Mouse (Mus musculus) urinary bladder, adult 2 months (tissue): ENCODE data around the gene Gp9. TPM values are rescaled to one million over a fixed set of nuclear protein-coding genes. Genes with fewer than 3 reads are reported as not detected.

ENCODE experiments used
- DNase-seq: peaks from one replicate; pipeline ENCODE4 v3.0.0; 2022; ENCODE audit warnings: low spot score
- polyA plus RNA-seq: library from polyadenylated mRNA; depleted of rRNA; stranded (reverse); fragments of >200 nt; gene quantifications from 2 replicates; pipeline ENCODE4 v1.2.3, GENCODE M21; 2012; rRNA removed

Gene Gp9
- 0.19 and 0.27 TPM in 2 replicates for polyA plus RNA-seq

- DNase-seq, result no peak
Observed at GRCm38 (mm10) chr6:87777842-87778241, at the start of gene Gp9. Gene Gp9 (plus strand): TSS chr6:87778072.

GRCm38 (mm10) chr6:87728102-87728501 lies 49.8 kb upstream of the Gp9 start:
- DNase-seq, result no peak

GRCm38 (mm10) chr6:87730141-87730540 lies 47.7 kb upstream of the Gp9 start:
- no peak for DNase-seq

- no peak for DNase-seq
Observed at GRCm38 (mm10) chr6:87730591-87731462, 47.0 kb upstream of the Gp9 start, which contains the start of gene Efcc1. Gene Efcc1 (plus strand): TSS chr6:87730869.

- DNase-seq, result no peak
Observed at GRCm38 (mm10) chr6:87731463-87732095, 46.3 kb upstream of the Gp9 start.

GRCm38 (mm10) chr6:87732151-87733011 lies 45.5 kb upstream of the Gp9 start:
- no peak for DNase-seq

- DNase-seq, result no peak
Observed at GRCm38 (mm10) chr6:87733131-87733930, 44.5 kb upstream of the Gp9 start.

- DNase-seq, result no peak
Observed at GRCm38 (mm10) chr6:87734136-87734535, 43.7 kb upstream of the Gp9 start.

GRCm38 (mm10) chr6:87736923-87737322 lies 40.9 kb upstream of the Gp9 start:
- DNase-seq, result no peak

- DNase-seq, result no peak
Observed at GRCm38 (mm10) chr6:87737921-87738626, 39.8 kb upstream of the Gp9 start.

- no peak for DNase-seq
Observed at GRCm38 (mm10) chr6:87739898-87740297, 38.0 kb upstream of the Gp9 start.

- DNase-seq, result no peak
Observed at GRCm38 (mm10) chr6:87740496-87740895, 37.4 kb upstream of the Gp9 start.

GRCm38 (mm10) chr6:87741978-87742377 lies 35.9 kb upstream of the Gp9 start:
- no peak for DNase-seq

- DNase-seq, result no peak
Observed at GRCm38 (mm10) chr6:87742804-87743203, 35.1 kb upstream of the Gp9 start.

GRCm38 (mm10) chr6:87743281-87743680 lies 34.6 kb upstream of the Gp9 start:
- DNase-seq, result no peak

- DNase-seq, result no peak
Observed at GRCm38 (mm10) chr6:87744632-87745031, 33.2 kb upstream of the Gp9 start.

- DNase-seq, result no peak
Observed at GRCm38 (mm10) chr6:87745301-87745700, 32.6 kb upstream of the Gp9 start.

GRCm38 (mm10) chr6:87746059-87746458 lies 31.8 kb upstream of the Gp9 start:
- DNase-seq, result no peak

GRCm38 (mm10) chr6:87746849-87747248 lies 31.0 kb upstream of the Gp9 start:
- DNase-seq, result no peak

- no peak for DNase-seq
Observed at GRCm38 (mm10) chr6:87748078-87748477, 29.8 kb upstream of the Gp9 start.

GRCm38 (mm10) chr6:87748531-87748930 lies 29.3 kb upstream of the Gp9 start:
- no peak for DNase-seq
